Mouse (Mus musculus) thymus, postnatal 4 days (tissue): ENCODE results near the gene Cryzl1.

ENCODE experiments used
- DNase-seq: peaks from one replicate; pipeline ENCODE4 v3.0.0; 2021

Gene Cryzl1

DNA sequence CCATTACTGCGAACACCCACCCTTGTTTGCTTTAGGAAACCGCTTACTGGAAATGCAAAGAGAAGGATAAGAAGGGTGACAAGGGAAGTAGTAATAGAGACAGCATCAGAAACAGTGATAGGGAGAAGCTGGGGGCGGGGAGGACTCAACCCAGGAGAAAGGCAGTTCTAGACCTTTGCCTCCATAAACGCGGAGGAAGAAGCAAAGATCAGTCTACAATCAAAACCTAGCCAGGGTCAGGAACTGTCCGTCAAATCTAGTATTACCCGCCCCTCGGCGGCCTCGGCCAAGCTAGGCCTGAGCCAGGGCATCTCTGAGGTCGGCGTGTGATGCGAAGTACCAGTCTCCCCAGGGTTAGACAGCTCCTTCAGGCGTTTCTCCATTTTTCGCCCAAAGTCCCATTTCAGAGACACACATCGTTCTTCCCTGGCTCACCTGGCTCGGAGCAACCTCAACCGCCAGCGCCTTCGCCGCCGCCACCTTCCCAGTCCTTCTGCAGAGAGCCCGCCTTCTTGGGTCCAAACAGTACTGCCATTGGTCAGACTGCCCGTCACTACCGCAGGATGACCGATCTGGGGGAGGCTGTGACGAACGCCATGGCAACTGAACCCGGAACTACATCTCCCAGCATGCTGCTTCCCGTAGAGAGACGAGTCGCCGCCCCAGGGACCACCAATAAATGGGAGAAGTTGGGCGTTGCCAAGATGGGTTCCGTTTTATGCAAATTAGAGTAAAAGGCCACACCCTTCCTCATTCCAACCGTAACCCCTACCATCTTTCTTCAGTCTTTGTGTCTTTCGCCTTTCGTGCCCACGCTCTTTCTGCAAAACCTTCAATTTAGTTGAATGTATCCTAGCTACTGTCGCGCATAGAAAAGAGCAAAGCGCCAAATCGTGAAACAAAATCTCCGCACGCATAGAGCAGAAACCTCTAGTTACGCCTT is at the start of gene Cryzl1:
Cryzl1 (minus strand) TSS at position 853 of the 943 bp plus-strand sequence.
- DNase-seq: peak; percentile 87

DNA sequence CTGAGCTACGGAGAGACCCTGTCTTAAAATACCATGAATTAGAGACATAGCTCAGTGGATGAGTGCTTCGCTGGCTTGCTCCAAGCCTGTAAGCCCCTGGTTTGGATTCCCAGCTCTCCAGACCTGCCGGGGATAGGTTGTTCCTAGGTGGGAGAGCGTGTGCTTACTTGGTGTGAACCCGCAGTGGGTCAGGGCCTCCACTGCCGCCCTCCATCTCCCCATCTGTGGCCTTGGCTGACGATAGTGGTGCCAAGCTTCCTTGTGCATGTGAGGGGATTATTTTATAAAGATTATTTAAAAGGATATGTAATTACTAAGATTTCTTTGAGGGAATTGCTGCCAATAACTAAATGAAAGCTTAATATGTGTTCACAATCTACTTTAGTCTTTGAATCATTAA is 43.8 kb upstream of the Cryzl1 start:
- DNase-seq: no peak

DNA sequence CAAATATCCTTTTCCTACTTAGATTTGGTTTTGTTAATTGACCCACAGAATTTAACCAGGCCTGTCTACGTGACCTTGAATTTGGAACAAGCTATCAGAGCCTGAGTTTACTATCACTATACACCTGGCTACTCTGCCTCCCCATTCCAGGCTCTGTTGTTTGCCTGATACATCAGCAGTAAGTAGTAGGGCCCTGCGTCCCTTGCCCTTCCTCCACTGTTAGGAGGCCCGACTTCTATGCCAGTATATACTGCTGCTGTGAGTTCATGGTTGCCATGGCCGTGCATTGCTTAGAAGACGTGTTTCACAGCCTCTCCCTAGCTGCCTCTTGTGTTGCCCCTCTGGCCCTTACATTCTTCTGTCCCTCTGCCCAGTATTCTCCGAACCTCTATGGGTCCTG is 42.6 kb upstream of the Cryzl1 start:
- DNase-seq: no peak

DNA sequence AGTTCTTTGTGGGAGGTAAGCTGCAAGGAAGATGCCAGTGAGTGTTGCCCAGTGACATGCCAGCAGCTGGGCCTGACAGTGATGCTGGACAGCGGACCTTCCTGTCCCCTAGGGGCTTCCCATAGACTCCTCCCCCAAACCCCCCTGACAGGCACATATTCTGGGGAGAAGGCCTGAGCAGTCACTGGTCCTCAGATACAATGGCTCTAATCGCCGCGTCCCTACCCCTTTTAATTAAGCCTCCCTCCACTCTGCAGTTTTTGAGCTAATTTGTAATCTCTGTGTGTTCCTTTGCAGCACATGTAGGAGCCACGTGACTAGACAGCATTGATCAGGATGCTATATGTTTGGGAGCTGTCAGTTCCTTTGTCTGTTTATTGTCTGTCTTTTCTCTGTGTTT is 41.9 kb upstream of the Cryzl1 start:
- DNase-seq: no peak

DNA sequence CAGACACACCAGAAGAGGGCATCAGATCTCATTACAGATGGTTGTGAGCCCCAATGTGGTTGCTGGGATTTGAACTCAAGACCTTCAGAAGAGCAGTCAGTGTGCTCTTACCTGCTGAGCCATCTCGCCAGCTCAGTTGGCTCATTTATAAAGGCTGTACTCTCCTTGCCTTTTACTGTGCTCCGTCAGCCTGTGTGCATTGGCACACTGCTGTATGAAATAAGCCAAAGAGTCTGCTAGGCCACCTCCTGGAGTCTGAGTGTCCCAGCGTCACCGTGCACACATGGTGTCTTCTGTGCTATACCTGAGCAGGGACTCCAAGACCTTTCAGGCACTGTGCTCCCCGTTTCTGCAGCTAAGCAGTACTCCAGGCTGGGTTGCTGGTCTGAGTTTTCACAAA is 41.1 kb upstream of the Cryzl1 start:
- DNase-seq: no peak

DNA sequence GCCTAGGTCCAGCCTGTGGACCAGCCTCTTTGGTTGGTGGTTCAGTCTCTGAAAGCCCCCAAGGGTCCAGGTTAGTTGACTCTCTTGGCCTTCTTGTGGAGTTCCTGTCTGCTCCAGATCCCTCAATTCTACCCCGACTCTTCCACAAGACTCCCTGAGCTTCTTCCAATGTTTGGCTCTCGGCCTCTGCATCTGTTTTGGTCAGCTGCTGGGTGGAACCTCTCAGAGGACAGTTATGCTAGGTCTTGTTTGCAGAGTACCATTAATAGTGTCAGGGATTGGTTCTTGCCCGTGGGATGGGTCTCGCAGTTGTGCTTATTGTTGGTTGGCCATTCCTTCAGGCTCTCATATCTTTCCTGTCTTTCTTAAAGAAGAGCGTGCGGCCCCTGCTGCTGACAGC is 39.8 kb upstream of the Cryzl1 start:
- DNase-seq: no peak

DNA sequence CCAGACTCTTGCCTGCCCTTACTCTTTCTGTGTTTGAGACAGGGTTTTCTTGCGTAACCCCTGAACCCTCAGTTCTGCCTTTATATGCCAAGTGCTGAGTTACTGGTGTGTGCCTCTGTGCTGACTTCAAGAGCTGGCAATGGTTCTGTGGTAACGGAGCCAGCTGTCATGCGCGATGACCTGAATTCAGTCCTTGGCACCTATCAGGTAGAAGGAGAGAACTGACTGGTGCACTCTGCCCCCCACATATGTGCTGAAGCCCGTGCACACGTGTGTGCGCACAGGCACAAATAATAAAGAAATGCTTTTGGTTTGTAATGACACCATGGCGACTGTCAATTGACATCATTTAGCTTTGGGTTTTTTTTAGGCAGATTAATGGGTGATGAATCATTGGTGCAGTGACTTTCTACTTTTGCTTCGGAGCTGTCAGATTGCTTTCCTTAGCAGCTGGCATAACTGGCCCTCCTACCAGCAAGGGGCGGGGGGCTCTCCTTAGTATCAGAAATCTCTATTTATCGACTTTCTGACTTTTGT is 38.5 kb upstream of the Cryzl1 start:
- peak; percentile 34 for DNase-seq

DNA sequence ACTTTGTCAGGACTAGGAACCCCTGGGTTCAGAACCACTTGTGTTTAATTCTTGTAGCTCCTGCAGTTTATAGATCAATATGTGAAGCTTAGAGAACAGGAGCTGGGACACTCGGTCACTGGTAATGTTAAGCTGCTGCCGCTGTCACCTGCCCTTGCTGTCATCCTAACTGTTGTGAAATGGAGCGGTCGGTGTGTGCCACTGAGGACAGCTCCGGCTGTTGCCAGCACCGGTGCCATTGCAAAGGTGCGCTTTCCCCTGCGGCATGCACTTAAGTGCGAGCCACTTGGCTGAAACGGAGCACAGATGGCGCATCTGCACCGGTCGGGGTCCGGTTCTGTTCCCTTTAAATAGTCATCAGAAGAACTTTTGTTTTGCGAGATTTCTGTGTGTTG is 37.0 kb upstream of the Cryzl1 start:
- DNase-seq: no peak

DNA sequence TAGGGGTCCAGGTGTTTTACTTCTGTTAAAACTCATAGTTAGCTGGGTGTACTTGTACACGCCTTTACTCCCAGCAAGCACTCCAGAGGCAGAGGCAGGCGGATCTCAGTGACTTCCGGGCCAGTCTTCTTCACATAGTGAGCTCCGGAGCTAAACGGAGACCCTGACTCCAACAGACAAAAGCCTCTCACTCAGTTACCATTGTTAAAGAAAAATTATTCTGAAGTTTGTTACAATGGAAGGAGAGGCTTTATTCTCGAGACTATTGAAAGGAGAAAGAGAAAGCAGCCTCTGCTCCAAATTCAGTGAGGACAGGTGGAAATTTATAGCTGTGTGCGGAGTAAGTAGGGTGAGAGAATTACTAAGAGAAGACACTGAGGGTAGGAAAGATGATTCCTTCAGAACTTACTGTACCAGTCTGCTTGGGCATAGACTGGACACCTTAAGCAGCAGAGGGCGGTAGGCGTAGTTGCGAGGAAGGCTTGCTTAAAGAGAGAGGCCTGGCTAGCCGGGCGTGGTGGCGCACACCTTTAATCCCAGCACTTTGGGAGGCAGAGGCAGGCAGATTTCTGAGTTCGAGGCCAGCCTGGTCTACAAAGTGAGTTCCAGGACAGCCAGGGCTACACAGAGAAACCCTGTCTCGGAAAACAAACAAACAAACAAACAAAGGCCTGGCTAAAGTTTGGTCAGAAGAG is 36.5 kb upstream of the Cryzl1 start:
- DNase-seq: no peak

DNA sequence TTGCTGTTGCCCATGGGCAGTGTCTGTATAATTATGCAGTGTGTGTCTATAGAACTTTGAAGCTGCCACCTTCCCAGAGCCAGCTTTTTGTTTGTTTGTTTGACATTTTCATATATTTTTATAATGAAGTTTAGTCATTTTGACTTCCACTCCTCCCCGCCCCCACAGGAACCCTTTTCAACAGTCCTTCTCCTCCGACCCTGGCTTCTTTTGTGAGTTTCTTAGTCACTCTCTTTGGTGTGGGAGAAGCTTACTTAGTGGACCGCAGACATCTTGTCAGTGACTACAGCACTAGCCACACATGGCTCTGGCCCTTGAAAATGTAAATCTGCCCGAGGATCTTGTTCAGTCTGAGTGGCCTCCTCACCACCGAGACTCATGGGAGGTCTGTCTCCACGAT is 35.6 kb upstream of the Cryzl1 start:
- peak; percentile 37 for DNase-seq

DNA sequence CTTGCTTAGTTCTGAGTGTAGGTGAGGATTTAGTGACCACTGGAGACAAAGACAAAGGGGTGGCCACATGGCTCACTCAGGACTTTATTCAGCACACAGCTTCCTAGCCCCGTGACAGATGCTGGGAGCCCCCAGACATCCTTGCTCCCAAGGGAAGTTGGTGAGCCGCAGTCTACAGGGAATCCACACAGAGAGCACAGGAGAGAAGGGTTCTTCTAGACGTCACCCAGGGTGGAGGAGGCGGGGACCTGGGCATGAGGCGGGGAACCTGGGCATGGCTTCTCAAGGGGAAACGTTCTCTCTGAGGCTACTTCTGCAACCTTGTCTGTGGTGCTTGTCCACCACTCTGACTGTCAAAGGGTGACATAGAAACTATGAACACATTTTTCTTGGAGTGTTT is 35.2 kb upstream of the Cryzl1 start:
- DNase-seq: no peak

DNA sequence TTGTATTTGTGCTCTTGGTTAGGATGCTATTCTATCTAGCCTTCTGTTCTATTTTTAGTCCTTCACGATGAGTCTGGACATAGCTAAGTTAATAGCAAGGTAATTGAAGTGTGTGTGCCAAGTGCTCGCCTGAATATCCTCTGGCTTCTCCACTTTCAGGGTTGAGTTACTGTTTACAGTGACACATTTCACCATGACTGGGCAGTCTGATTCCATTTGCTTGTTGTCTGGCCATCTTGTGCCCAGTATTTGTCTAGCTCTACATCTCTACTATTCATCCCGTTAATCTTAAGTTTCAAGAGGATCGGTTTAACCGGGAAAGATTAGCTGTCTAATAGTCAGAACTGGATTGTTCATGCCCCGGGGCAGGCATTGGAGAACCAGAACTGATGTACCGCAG is 33.7 kb upstream of the Cryzl1 start:
- no peak for DNase-seq

DNA sequence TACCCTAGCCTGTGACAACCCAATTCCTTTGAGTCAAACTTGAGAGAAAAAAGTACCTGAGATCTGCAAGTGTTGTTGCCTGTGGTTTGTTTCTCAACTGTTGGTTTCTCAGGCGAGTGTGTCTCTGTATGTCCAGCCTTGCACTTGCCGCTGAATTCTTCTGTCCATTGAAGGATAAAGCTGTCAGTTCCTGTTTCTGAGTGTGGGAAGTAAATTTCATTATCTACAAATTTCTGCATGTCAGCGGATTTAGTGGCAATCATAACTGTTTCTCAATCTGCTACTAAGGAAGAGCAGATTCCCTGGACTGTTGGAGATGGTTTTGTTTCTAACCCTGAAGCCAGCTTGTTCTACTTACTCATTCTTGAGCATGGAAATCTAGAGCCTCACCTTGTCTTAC is 33.0 kb upstream of the Cryzl1 start:
- DNase-seq: no peak

DNA sequence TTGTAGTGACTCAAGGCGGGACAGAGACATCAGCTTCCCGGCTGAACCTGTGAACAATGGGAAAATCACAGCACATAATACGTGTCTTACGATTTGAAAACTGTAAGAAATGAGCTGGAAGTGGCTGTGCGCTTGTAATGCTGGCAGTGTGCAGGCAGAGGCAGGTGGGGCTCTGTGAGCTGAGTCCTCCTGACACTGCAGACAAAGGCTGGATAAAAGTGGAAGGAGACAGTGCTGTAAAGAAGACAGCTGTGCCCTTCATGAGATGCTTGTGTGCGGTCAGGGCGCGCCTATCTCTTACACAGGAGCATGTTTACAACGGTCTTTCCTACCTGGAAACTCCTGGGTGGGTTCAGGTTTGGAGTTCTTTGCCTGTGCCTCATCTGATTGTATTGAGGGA is 32.4 kb upstream of the Cryzl1 start:
- DNase-seq: no peak

DNA sequence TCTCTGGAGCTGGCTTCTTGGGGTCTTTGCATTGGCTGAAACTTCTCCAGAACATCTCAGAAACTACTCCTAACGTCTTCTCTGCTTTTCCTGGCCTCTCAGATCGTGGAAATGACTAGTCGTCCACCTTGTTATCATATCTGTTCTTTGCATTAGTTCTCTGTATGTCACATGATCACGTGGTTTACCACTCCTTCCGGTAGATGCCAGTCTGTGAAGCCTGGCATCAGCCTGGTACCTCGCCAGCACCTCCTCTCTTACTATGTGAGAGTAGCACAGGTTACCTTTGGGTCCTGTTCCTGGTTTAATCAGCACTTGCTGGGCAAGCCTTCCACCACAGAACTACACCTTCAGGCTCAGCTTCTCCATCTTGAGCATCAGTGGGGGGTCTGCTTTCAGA is 26.2 kb upstream of the Cryzl1 start:
- no peak for DNase-seq

DNA sequence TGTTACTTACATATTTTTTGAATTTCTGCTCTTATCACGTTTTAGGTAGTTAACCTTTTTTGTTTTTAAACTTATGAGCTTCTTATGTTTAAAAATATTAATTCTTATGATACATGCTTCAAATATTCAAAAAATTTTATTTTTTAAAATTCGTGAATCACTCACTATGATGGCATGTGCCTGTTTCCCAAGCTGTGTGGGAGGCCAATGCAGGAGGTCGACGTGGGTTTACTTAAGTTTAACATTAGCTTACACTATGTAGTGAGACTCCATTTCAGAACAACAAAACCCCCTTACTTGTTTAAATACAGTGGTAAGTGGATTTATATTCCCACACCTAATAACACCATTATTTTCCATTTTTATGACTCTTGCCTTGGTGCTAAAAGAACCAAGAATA is 24.8 kb upstream of the Cryzl1 start:
- DNase-seq: no peak

DNA sequence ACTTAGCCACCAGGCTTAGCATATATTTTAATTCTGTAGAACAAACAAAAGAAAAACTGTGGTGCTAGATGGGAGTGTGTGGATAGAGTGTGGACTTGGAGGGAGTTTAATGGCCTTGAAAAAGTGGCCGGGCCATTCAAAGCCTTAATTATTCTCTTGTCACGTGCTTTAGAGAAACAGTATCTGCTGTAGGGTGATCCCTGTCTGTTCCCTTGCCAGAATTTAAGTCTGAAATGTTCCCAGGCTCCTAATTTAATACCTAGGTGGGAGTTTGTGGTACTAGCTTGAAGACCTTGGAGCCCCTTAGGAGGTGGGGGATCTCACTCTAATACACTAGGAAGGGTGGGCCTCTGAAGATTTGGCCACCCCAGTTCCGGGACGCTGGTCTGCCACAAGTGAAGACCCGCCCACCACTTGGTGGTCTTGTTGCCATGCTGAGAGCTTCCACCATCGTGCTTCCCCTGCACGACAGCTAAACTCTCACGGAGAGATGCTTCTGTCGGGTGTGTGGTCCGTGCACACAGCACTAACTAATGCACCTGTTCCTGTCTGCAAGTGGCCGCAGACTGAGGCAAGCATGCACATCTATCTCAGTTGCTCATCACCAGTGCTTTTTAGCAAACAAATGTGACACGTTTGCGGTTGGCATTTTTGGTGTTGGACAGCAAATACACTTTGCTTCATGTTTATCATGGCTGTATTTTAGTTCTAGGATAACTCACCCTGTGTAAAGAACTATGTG is 23.0 kb upstream of the Cryzl1 start:
- no peak for DNase-seq

DNA sequence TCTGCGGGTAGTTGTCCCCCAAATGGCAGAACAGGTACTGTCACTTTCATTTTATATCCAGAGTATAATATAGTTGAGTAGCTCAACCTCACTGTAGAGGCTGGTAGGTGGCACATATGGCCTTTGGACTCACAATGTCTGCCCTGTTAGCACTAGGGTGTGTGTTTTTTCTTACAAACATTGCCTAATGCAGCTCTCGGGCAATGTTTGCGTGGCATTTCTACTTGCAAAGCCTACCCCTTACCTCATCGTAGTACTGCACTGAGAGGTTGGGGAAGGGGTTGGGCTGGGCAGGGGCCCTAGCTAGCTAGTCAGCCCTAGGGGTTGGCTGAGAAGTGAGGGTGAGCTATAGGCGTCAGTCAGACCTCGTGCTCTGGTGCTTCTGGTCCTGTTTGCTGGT is 18.8 kb upstream of the Cryzl1 start:
- DNase-seq: no peak

DNA sequence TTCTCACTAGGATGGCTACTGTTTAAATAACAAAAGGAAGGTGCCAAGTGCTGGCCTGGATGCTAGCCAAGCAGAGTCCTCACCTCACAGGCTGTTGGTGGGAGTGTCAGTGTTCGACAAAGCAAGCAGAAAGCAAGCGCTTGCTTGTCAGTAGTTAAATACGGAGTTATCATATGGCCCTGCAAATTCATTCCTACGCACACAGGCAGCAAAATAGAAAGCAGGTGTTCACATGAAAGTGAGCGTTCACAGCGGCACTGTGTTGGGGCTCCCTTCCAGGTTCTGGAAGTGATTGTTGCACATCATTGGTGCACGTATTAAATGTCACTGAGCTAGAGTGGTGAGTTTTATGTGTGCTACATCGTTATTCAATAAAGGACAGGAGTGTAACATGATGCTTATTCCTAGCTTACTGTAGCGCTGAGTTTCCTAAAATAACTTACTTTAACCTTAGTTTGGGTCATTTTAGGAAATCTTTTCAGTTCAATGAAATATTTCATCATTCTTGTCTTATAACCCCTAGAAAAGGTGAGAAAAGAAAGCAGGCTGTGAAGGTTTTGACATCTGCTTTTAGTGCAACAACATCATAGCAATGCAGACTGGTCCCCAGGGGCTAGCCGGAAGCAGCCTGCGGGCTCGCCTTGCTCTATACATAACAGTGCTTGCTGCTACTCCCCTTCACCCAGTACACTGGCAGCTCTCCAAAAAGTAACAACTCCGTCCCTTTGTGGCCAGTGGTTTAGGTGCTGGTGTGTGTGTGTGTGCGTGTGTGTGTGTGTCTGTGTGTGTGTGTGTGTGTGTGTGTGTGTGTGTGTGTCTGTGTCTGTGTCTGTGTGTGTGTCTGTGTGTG is 17.6 kb upstream of the Cryzl1 start:
- no peak for DNase-seq

DNA sequence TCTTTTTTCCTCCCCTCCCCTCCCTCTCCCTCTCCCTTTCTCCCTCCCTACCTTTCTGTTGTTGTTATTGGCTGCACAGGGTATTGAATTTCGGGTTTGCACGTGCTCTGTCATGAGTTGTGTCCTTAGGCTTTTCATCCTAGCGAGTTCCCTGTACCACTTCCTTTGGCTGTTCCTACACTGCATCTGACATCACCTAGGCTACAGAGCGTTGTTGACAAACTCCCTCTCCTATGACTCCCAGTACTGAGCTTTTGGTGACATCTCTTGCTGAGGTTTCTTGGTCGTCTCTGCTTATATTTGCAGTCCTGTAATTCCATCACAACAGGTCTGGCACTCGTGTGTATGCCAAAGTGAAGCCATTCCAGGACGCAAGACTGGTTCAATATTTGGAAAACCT is 14.3 kb upstream of the Cryzl1 start:
- DNase-seq: no peak

DNA sequence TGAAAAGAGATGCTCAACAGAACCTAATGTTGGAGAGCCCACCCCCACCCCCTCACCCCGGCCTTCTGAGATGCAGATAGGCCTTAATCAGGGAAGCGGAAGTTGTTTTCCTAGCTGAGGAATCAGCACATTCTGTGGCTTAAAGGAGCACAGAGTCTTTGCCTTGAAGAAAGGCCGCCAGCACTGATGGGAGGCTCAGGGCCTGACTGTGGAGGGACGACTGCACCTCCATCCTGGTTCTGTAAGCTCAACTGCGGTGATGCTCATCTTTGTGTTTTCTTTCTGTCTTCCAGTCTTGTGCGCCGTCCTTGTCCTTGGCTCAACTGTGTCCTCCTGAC is 12.1 kb upstream of the Cryzl1 start:
- no peak for DNase-seq

DNA sequence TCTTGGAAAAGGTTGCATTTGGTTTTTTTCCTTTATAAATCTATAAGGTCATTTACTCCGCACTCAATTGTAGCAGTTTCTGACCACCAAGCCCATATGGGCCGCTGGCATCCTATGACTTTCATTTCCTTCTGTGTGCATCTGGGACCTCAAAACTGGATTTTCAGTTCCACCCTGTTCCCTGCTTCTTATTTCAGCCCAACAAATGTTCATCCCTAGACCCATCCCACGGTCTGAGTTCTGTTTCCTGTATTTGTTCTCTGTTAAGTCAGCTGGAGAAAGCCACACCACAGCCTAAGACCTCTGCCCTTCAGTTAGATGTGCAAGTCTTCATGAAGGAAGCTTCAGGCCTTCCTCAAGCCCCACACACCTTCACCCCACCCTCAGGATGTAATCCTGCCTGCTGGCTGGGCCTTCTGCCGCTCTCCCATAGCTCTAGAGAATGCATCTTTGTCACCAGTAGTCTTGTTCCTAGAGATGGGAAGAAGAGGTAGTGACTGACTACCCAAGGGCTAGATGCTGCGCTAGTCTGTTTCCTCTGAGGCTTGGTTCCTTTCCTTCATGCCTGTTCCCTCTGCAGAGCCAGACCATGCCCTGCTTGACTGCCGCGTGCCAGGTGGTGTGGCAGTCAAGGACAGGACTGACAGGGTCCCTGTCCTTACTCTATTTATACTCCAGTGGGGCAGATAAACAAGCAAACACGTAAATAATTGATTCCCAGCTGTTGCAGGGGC is 11.6 kb upstream of the Cryzl1 start:
- DNase-seq: no peak
